Mouse (Mus musculus): ENCODE measurements at regions not wholly inside any gene's neighbourhood (a gene's known extent, or its start where the extent isn't known, plus 50 kb on each side); places are given as distances from the start of the nearest gene placed in this dataset.
"Not testable (repeated sequence)": the region's sequence is repeated elsewhere in the genome, so short reads cannot be mapped to it uniquely, and the experiment has no call there.

DNA sequence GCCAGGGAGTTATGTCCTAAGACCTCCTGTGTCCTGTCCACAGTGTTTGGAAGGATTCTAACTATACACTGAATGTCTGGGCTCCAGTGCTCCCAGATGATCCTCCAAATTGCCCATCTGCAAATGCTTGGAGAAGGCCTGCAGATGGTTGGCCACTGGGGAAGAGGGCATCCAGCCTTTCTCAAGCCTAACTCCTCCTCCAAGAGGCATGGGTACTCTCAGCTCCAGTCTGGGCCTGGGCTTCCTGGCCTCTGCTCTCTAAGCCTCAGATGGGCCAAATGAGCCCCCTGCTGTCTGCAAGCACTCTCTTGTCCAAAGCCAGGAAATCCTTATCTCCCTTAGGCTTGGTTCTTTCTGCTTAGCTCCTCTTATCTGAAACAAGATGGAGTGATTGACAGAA, 290.8 kb downstream of the Dysf start:
- no peak overlapping the region for H3K4me3 ChIP-seq (ENCODE audit: insufficient read depth, poor library complexity, severe bottlenecking)
- H3K36me3 ChIP-seq (ENCODE audit: control insufficient read depth, insufficient read depth): no peaks in the 10 kb centered on the region
- no peaks in the 10 kb centered on the region for H3K79me2 ChIP-seq (ENCODE audit: control insufficient read depth, insufficient read depth)
- no peaks in the 10 kb centered on the region for H3K27me3 ChIP-seq (ENCODE audit: control insufficient read depth, insufficient read depth, insufficient read length)
- no peak for TF ChIP-seq MYOG (IDR thresholded peaks at IDR 0.05; ENCODE audit: control insufficient read depth, extremely low read depth, insufficient read length)
- no peak for TF ChIP-seq MYOD1 (IDR thresholded peaks at IDR 0.05; ENCODE audit: control insufficient read depth, insufficient read length, low read depth)
- no peak for TF ChIP-seq MAX (IDR thresholded peaks at IDR 0.05)
- no peak for TF ChIP-seq CTCF (IDR thresholded peaks at IDR 0.05; ENCODE audit: control insufficient read depth, insufficient read depth, insufficient read length)
- TF ChIP-seq USF1 (IDR thresholded peaks at IDR 0.05; ENCODE audit: low read depth): no peak
- TF ChIP-seq CEBPB (IDR thresholded peaks at IDR 0.05; ENCODE audit: low read depth): no peak
- H3K79me3 ChIP-seq (ENCODE audit: low read depth): no peaks in the 10 kb centered on the region
- no peak overlapping the region for H3ac ChIP-seq (ENCODE audit: control insufficient read depth, insufficient read length, low read depth)

GRCm38 (mm10) chr6:84273907-84274306, 265.5 kb downstream of the Dysf start:
- not testable (repeated sequence) for H3K36me3 ChIP-seq (ENCODE audit: control insufficient read depth, insufficient read depth); H3K79me3 ChIP-seq (ENCODE audit: low read depth); H3K79me2 ChIP-seq (ENCODE audit: control insufficient read depth, insufficient read depth); H3K27me3 ChIP-seq (ENCODE audit: control insufficient read depth, insufficient read depth, insufficient read length); H3K4me3 ChIP-seq (ENCODE audit: insufficient read depth, poor library complexity, severe bottlenecking); H3ac ChIP-seq (ENCODE audit: control insufficient read depth, insufficient read length, low read depth)

GRCm38 (mm10) chr6:84272520-84273311, 264.3 kb downstream of the Dysf start:
- Histone ChIP-seq H3K4me3 (ENCODE audit: insufficient read depth, poor library complexity, severe bottlenecking) (no peak overlapping the region), H3K36me3 (ENCODE audit: control insufficient read depth, insufficient read depth) (no peaks in the 10 kb centered on the region), H3K27me3 (ENCODE audit: control insufficient read depth, insufficient read depth, insufficient read length) (no peaks in the 10 kb centered on the region), H3K79me3 (ENCODE audit: low read depth) (no peaks in the 10 kb centered on the region), H3ac (ENCODE audit: control insufficient read depth, insufficient read length, low read depth) (no peak overlapping the region), H3K79me2 (ENCODE audit: control insufficient read depth, insufficient read depth) (no peaks in the 10 kb centered on the region)
- TF ChIP-seq MAX (IDR thresholded peaks at IDR 0.05): peak; percentile 68
- TF ChIP-seq MYOD1 (IDR thresholded peaks at IDR 0.05; ENCODE audit: control insufficient read depth, insufficient read length, low read depth): peak; percentile 99
- peak; percentile 3 for TF ChIP-seq USF1 (IDR thresholded peaks at IDR 0.05; ENCODE audit: low read depth)
- TF ChIP-seq MYOG (IDR thresholded peaks at IDR 0.05; ENCODE audit: control insufficient read depth, extremely low read depth, insufficient read length): no peak
- TF ChIP-seq CTCF (IDR thresholded peaks at IDR 0.05; ENCODE audit: control insufficient read depth, insufficient read depth, insufficient read length): no peak
- TF ChIP-seq CEBPB (IDR thresholded peaks at IDR 0.05; ENCODE audit: low read depth): no peak

GRCm38 (mm10) chr6:84271966-84272365, 263.6 kb downstream of the Dysf start:
- no peak overlapping the region for H3K4me3 ChIP-seq (ENCODE audit: insufficient read depth, poor library complexity, severe bottlenecking)
- H3K79me3 ChIP-seq (ENCODE audit: low read depth): no peaks in the 10 kb centered on the region
- H3K79me2 ChIP-seq (ENCODE audit: control insufficient read depth, insufficient read depth): no peaks in the 10 kb centered on the region
- H3K27me3 ChIP-seq (ENCODE audit: control insufficient read depth, insufficient read depth, insufficient read length): no peaks in the 10 kb centered on the region
- no peaks in the 10 kb centered on the region for H3K36me3 ChIP-seq (ENCODE audit: control insufficient read depth, insufficient read depth)
- no peak overlapping the region for H3ac ChIP-seq (ENCODE audit: control insufficient read depth, insufficient read length, low read depth)
- TF ChIP-seq CEBPB (IDR thresholded peaks at IDR 0.05; ENCODE audit: low read depth) (no peak), MYOD1 (IDR thresholded peaks at IDR 0.05; ENCODE audit: control insufficient read depth, insufficient read length, low read depth) (peak; percentile 23), USF1 (IDR thresholded peaks at IDR 0.05; ENCODE audit: low read depth) (peak; percentile 92)

DNA sequence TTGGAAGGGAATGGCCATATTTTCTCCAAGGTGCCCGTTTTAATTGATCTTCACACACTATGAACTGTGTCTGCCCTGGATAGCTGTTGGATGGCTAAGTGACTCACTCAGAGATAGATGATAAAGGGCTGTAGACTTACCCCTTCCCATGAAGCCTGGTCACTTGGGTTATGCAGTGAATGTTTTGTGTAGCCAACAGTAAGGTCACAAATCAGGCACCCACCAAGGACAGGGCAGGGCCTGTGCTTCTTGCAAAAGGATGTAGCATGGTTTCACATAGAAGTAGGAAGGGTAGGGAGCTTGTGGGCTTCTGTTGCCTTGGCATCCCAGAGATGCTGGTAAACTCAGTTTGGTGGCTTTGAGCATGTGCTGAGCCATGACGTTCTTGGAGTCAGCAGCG, 263.1 kb downstream of the Dysf start:
- H3ac ChIP-seq (ENCODE audit: control insufficient read depth, insufficient read length, low read depth): no peak overlapping the region
- no peaks in the 10 kb centered on the region for H3K27me3 ChIP-seq (ENCODE audit: control insufficient read depth, insufficient read depth, insufficient read length)
- no peaks in the 10 kb centered on the region for H3K79me2 ChIP-seq (ENCODE audit: control insufficient read depth, insufficient read depth)
- no peaks in the 10 kb centered on the region for H3K79me3 ChIP-seq (ENCODE audit: low read depth)
- no peaks in the 10 kb centered on the region for H3K36me3 ChIP-seq (ENCODE audit: control insufficient read depth, insufficient read depth)
- no peak overlapping the region for H3K4me3 ChIP-seq (ENCODE audit: insufficient read depth, poor library complexity, severe bottlenecking)
- no peak for TF ChIP-seq CTCF (IDR thresholded peaks at IDR 0.05; ENCODE audit: control insufficient read depth, insufficient read depth, insufficient read length)
- TF ChIP-seq FOSL1 (IDR thresholded peaks at IDR 0.05; ENCODE audit: insufficient read depth, low read length, poor library complexity, severe bottlenecking): no peak
- TF ChIP-seq MYOG (IDR thresholded peaks at IDR 0.05; ENCODE audit: control insufficient read depth, extremely low read depth, insufficient read length): no peak
- TF ChIP-seq MAX (IDR thresholded peaks at IDR 0.05): peak; percentile 64
- TF ChIP-seq MYOD1 (IDR thresholded peaks at IDR 0.05; ENCODE audit: control insufficient read depth, insufficient read length, low read depth): peak; percentile 26
- TF ChIP-seq USF1 (IDR thresholded peaks at IDR 0.05; ENCODE audit: low read depth): no peak
- TF ChIP-seq CEBPB (IDR thresholded peaks at IDR 0.05; ENCODE audit: low read depth): no peak

- Histone ChIP-seq H3K79me3 (ENCODE audit: low read depth) (no peaks in the 10 kb centered on the region), H3K4me3 (ENCODE audit: insufficient read depth, poor library complexity, severe bottlenecking) (no peak overlapping the region), H3K36me3 (ENCODE audit: control insufficient read depth, insufficient read depth) (no peaks in the 10 kb centered on the region), H3K27me3 (ENCODE audit: control insufficient read depth, insufficient read depth, insufficient read length) (no peaks in the 10 kb centered on the region), H3K79me2 (ENCODE audit: control insufficient read depth, insufficient read depth) (no peaks in the 10 kb centered on the region), H3ac (ENCODE audit: control insufficient read depth, insufficient read length, low read depth) (no peak overlapping the region)
- TF ChIP-seq MYOD1 (IDR thresholded peaks at IDR 0.05; ENCODE audit: control insufficient read depth, insufficient read length, low read depth) (no peak), MAX (IDR thresholded peaks at IDR 0.05) (peak; percentile 26)
Measured at GRCm38 (mm10) chr6:84270518-84271165, 262.3 kb downstream of the Dysf start.

Data from C2C12 (cell line).